Mouse (Mus musculus): Measurements from ENCODE around the gene Nova2. TPM values are rescaled to one million over a fixed set of nuclear protein-coding genes. Genes with fewer than 3 reads are reported as not detected.
A peak's percentile ranks its signal among the peaks of the same experiment; 100 is the strongest.

Gene Nova2
- polyA plus RNA-seq, 1 experiment = 0.90 TPM

DNA sequence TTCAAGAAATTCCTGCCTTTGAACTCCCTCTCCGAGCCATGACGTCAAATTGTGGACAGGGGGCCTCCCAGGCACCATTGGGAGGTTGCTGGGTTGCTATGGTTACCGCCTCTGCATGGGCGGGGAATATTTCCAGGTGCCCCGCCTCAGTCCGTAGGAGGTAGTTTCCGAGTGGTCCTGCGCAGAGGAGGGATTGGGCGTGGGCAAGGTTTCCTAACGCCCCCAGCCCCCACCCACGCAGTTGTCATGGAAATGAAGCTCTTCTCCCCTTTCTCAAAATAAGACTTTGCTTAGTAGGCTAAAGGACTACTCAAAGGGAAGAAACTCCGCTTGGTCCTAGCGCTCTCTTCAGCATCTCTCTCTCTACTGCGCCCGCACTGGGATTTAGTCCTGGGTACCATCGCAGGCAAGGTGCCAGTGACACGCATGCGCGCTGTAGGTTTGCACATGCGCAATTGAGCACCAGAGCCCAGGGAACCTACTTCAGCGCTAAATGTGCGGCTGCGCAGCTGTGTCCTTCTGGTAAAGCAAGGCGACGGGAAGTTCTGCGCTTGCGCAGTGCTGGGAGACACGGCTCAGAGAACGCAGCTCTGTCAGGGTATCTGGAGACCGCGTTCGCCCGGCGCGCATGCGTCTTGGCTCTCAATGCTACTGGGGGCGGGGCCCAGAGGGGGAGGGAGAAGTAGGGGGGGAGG lies 65.1 kb downstream of the Nova2 start, which contains the start of gene Mypop:
Gene Mypop, plus strand, starts transcription at position 645 of the 695 bp plus-strand sequence.
- peak within 1 kb of the TSS; percentile 48 for H3K4me3 ChIP-seq (ENCODE audit: extremely low read depth, insufficient read depth, insufficient read length)

DNA sequence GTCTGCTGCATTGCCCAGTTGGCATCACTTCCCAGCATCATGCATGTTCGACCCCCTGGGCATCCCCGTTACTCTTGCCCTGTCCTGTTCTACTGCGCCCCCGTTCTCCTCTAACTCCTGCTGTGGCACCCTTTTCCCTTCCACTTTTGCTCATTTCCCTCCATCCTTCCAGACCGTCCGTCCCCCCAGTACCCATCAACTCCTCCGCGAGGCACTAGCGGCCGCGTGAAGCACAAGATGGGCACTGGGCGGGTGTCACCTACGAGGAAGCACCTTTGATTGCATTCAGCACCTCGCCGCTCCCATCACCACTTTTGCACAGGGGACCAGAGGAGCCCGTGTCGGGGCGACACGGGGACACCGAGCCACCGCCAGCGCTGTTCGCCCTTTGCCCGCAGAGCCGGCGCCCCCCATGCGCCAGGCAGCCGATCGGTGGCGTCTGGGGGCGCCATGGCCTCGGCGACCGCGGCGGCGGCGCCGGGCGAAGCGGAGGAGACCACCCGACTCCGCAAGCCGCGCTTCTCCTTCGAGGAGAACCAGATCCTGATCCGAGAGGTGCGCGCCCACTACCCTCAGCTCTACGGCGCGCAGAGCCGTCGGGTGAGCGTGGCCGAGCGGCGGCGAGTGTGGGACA lies 66.1 kb downstream of the Nova2 start:
- TF ChIP-seq POLR2A (IDR thresholded peaks at IDR 0.05; ENCODE audit: low read depth, low read length) = no peak
- TF ChIP-seq CTCF (IDR thresholded peaks at IDR 0.05; ENCODE audit: extremely low read depth, insufficient read depth, insufficient read length, insufficient replicate concordance) = no peak
- Histone ChIP-seq H3K4me1 (ENCODE audit: control insufficient read depth, insufficient read depth, insufficient read length) (peaks cover 10% of the 10 kb centered on the region), H3K27me3 (ENCODE audit: control insufficient read depth, insufficient read depth, low read length) (peaks cover 8% of the 10 kb centered on the region), H3K4me3 (ENCODE audit: extremely low read depth, insufficient read depth, insufficient read length) (peak overlapping the region; percentile 48), H3K27ac (ENCODE audit: insufficient read depth, low read length) (no peak overlapping the region), H3K36me3 (ENCODE audit: control insufficient read depth, insufficient read depth, low read length) (peaks cover 17% of the 10 kb centered on the region)
- peak in 1 of 2 experiments; percentile 31 for DNase-seq (ENCODE audit: low read depth in 1 of 2, low spot score in 2 of 2)
- 2% methylated on average over 59 of the region's 59 CpGs for WGBS

More for the DNA sequence above, 65.1 kb downstream of the Nova2 start, which contains the start of gene Mypop:
- peaks cover 8% of the 10 kb centered on the region for H3K27me3 ChIP-seq (ENCODE audit: control insufficient read depth, insufficient read depth, low read length)
- under 1% methylated on average over 37 of the region's 37 CpGs for WGBS
- no peak within 1 kb of the TSS for H3K27ac ChIP-seq (ENCODE audit: insufficient read depth, low read length)
- TF ChIP-seq CTCF (IDR thresholded peaks at IDR 0.05; ENCODE audit: extremely low read depth, insufficient read depth, insufficient read length, insufficient replicate concordance) = no peak
- TF ChIP-seq POLR2A (IDR thresholded peaks at IDR 0.05; ENCODE audit: low read depth, low read length) = peak; percentile 17; the same call in 1 of the 2 replicates
- peak; percentile 99 to 100 for DNase-seq (ENCODE audit: low read depth in 1 of 2, low spot score in 2 of 2)
- H3K4me1 ChIP-seq (ENCODE audit: control insufficient read depth, insufficient read depth, insufficient read length) = peaks cover 10% of the 10 kb centered on the region
- H3K36me3 ChIP-seq (ENCODE audit: control insufficient read depth, insufficient read depth, low read length) = peaks cover 8% of the 10 kb centered on the region

DNA sequence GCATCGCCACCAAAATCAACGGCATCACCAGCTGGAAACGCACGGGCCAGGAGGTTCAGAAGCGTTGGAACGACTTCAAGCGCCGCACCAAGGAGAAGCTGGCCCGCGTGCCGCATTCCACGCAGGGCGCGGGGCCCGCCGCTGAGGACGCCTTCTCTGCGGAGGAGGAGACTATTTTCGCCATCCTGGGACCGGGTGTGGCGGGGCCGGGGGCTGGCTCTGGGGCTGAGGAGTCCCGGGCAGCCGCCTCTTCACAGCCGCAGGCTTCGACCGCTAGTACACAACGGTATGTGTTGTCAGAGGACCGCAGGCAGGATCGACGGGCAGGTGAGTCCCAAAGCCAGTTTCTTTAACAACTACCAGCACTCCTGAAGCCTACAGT lies 66.6 kb downstream of the Nova2 start:
- peaks cover 10% of the 10 kb centered on the region for H3K4me1 ChIP-seq (ENCODE audit: control insufficient read depth, insufficient read depth, insufficient read length)
- peak overlapping the region; percentile 48; the same call in 1 of the 2 replicates for H3K4me3 ChIP-seq (ENCODE audit: extremely low read depth, insufficient read depth, insufficient read length)
- no peak for TF ChIP-seq POLR2A (IDR thresholded peaks at IDR 0.05; ENCODE audit: low read depth, low read length)
- WGBS = 7% methylated on average over 31 of the region's 31 CpGs
- DNase-seq (ENCODE audit: low read depth in 1 of 2, low spot score in 2 of 2) = no peak
- peaks cover 8% of the 10 kb centered on the region for H3K27me3 ChIP-seq (ENCODE audit: control insufficient read depth, insufficient read depth, low read length)
- no peak overlapping the region for H3K27ac ChIP-seq (ENCODE audit: insufficient read depth, low read length)
- peaks cover 17% of the 10 kb centered on the region for H3K36me3 ChIP-seq (ENCODE audit: control insufficient read depth, insufficient read depth, low read length)

DNA sequence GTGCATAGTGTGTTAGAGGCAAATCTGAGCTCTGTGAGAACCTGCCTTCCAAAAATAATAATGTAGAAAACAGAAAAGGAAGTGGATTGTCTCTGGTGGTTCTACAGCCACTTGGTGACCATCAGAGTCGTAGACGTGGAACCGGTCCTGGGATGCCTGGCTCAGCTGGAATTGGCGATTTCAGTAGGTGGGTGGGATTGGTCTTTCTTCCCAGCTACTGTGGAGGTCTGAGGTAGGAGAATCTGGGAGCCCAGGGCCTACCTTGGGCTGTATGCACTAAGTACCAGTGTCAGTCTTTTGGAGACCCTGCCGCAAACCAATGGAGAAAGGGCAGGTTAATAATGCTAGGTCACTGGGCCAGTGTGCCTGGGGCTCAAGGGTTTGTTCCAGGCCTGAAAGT lies 67.3 kb downstream of the Nova2 start:
- 94% methylated on average over 5 of the region's 5 CpGs for whole genome bisulfite sequencing
- peaks cover 10% of the 10 kb centered on the region for H3K4me1 ChIP-seq (ENCODE audit: control insufficient read depth, insufficient read depth, insufficient read length)
- no peak for TF ChIP-seq POLR2A (IDR thresholded peaks at IDR 0.05; ENCODE audit: low read depth, low read length)
- TF ChIP-seq CTCF (IDR thresholded peaks at IDR 0.05; ENCODE audit: extremely low read depth, insufficient read depth, insufficient read length, insufficient replicate concordance) = no peak
- peaks cover 8% of the 10 kb centered on the region for H3K27me3 ChIP-seq (ENCODE audit: control insufficient read depth, insufficient read depth, low read length)
- peaks cover 23% of the 10 kb centered on the region for H3K36me3 ChIP-seq (ENCODE audit: control insufficient read depth, insufficient read depth, low read length)
- no peak overlapping the region for H3K4me3 ChIP-seq (ENCODE audit: extremely low read depth, insufficient read depth, insufficient read length)
- H3K27ac ChIP-seq (ENCODE audit: insufficient read depth, low read length) = no peak overlapping the region
- no peak for DNase-seq (ENCODE audit: low read depth in 1 of 2, low spot score in 2 of 2)

DNA sequence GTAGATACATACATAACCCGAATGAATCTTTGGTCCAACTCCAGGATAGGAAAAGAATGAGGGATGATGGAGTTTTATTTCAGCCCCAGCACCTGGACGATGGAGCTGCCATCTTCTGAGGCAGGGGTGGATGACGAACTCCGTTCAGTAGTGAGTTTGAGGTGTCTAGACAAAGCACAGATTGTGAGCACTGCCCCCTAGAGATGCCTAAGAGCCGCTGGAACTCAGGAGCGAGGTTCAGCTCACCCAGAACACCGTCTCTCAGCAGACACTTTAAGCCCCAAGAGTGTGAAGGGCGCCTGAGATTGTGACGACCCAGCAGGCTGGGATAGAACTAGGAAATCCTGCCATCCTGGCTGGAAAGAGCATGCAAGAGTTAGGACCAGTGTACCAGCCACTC lies 73.1 kb downstream of the Nova2 start:
- no peak overlapping the region for H3K4me3 ChIP-seq (ENCODE audit: extremely low read depth, insufficient read depth, insufficient read length)
- no peak for TF ChIP-seq CTCF (IDR thresholded peaks at IDR 0.05; ENCODE audit: extremely low read depth, insufficient read depth, insufficient read length, insufficient replicate concordance)
- TF ChIP-seq POLR2A (IDR thresholded peaks at IDR 0.05; ENCODE audit: low read depth, low read length) = no peak
- H3K27me3 ChIP-seq (ENCODE audit: control insufficient read depth, insufficient read depth, low read length) = no peaks in the 10 kb centered on the region
- peaks cover 12% of the 10 kb centered on the region for H3K4me1 ChIP-seq (ENCODE audit: control insufficient read depth, insufficient read depth, insufficient read length)
- H3K27ac ChIP-seq (ENCODE audit: insufficient read depth, low read length) = no peak overlapping the region
- DNase-seq (ENCODE audit: low read depth in 1 of 2, low spot score in 2 of 2) = no peak
- H3K36me3 ChIP-seq (ENCODE audit: control insufficient read depth, insufficient read depth, low read length) = peaks cover 24% of the 10 kb centered on the region
- WGBS = 63% methylated on average over 9 of the region's 9 CpGs

DNA sequence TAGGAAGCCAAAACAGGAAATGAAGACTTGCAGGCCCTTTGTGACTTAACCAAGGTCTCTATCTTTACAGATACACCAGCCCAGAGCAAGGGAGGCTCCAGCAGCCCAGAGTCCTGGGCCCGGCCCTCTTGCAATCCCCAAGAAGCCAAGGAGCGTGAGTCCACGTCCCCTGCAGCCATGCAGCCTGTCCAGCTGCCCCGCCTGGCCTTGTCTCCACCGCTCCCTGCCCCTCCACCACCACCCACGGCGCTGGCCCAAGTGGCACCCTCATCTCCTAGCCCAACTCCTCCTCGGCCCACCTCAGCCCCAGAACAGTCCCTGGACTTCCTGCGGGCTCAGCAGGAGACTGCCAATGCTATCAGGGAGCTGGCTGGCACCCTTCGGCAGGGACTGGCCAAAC lies 74.7 kb downstream of the Nova2 start:
- WGBS = 33% methylated on average over 10 of the region's 10 CpGs
- Histone ChIP-seq H3K36me3 (ENCODE audit: control insufficient read depth, insufficient read depth, low read length) (peaks cover 21% of the 10 kb centered on the region), H3K4me3 (ENCODE audit: extremely low read depth, insufficient read depth, insufficient read length) (peak overlapping the region; percentile 74), H3K27me3 (ENCODE audit: control insufficient read depth, insufficient read depth, low read length) (no peaks in the 10 kb centered on the region), H3K27ac (ENCODE audit: insufficient read depth, low read length) (peak overlapping the region; percentile 92), H3K4me1 (ENCODE audit: control insufficient read depth, insufficient read depth, insufficient read length) (peaks cover 21% of the 10 kb centered on the region)
- TF ChIP-seq CTCF (IDR thresholded peaks at IDR 0.05; ENCODE audit: extremely low read depth, insufficient read depth, insufficient read length, insufficient replicate concordance) (no peak), POLR2A (IDR thresholded peaks at IDR 0.05; ENCODE audit: low read depth, low read length) (no peak)
- peak in 1 of 2 experiments; percentile 24 for DNase-seq (ENCODE audit: low read depth in 1 of 2, low spot score in 2 of 2)
